Mouse (Mus musculus) brain, embryonic 14.5 days (tissue): ENCODE results near the gene Zfp704.

Experiments
- CTCF ChIP-seq: fragments of 200-500 bp; IDR thresholded peaks from 2 replicates; pipeline ENCODE4 v1.5.1; 2012; ENCODE audit warnings: inconsistent platforms, mild to moderate bottlenecking, moderate library complexity, borderline replicate concordance; ENCODE audit not compliant: insufficient read depth, insufficient read length; ENCODE audit errors: extremely low read depth
- POLR2A ChIP-seq: fragments of 200-500 bp; IDR thresholded peaks from 2 replicates; pipeline ENCODE4 v1.6.1; 2012; ENCODE audit warnings: mild to moderate bottlenecking, inconsistent platforms, borderline replicate concordance; ENCODE audit not compliant: poor library complexity, insufficient read depth, insufficient read length, severe bottlenecking; ENCODE audit errors: extremely low read depth

GRCm38 (mm10) chr3:9523081-9523932 lies 86.6 kb downstream of the Zfp704 start:
- TF ChIP-seq CTCF: no peak
- TF ChIP-seq POLR2A: no peak
